Mouse (Mus musculus): ENCODE data around the gene Mrm3.

DNA sequence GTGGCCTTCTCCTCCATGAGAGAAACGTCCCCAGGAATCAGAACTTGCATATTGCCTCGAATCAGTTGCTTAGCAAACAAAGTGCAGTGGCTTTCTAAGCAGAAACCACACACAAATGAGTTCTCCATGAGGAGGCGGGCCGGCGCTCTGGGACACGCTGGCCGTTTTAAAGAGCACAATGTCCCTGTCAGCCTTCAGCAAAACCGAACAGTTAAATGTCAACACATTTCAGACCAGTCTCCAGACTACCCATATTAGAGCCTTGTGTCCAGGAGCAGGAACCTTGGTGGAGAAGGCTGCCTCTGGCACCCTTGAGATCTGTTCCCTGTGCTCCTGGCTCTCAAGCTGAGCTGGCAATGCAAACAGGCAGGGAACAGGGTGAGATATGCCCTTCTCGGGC, 53.7 kb downstream of the Mrm3 start:
- TF ChIP-seq POLR2A (IDR thresholded peaks at IDR 0.05; ENCODE audit: low read depth, low read length) (no peak), CTCF (IDR thresholded peaks at IDR 0.05; ENCODE audit: extremely low read depth, insufficient read depth, insufficient read length, insufficient replicate concordance) (no peak)

Measured in spleen, adult 2 months (tissue).